Mouse (Mus musculus): ENCODE data around the gene Kif21b.

- TF ChIP-seq GATA1 (IDR thresholded peaks at IDR 0.05; ENCODE audit: low read length), result no peak
- no peak for TF ChIP-seq TAL1 (IDR thresholded peaks at IDR 0.05; ENCODE audit: low read length)
Measured at GRCm38 (mm10) chr1:136135046-136135445, 3.9 kb downstream of the Kif21b start.

Data from erythroblast, embryonic 14.5 days (primary cell).